Mouse (Mus musculus): Measurements from ENCODE around the gene Nodal. TPM values are rescaled to one million over a fixed set of nuclear protein-coding genes. Genes with fewer than 3 reads are reported as not detected.

Gene Nodal
- total and polyA plus RNA-seq, 3 experiments = not detected

- DNase-seq (ENCODE audit: low read depth, low spot score) = no peak
- Histone ChIP-seq H3K4me3 (ENCODE audit: control insufficient read depth in 1 of 2, insufficient read depth in 1 of 2, low read depth in 2 of 2, low read length in 2 of 2) (no peak overlapping the region), H3K27ac (ENCODE audit: control insufficient read depth, low read depth, low read length) (no peak overlapping the region)
These were observed 5.5 kb downstream of the Nodal start for GRCm38 (mm10) chr10:61423289-61423688.

DNA sequence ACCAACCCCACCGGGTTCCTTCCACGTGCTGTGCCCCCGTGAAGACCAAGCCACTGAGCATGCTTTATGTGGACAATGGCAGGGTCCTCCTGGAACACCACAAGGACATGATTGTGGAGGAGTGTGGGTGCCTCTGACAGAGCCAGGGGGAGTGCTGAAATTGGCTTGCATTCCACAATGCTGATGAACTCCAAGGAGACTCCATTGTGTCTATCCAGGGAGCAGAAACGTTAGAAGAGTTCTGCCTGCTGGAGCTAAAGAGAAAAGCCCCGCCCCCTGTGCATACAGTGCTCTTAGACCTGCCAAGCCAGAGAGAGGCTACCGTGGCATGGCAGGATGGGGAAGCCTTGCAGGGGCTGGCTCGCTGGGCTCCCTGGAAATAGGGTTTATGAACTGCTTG is 6.7 kb downstream of the Nodal start:
- DNase-seq (ENCODE audit: low read depth, low spot score) = no peak
- Histone ChIP-seq H3K36me3 (ENCODE audit: control insufficient read depth in 1 of 2, insufficient read depth in 2 of 2, low read length in 2 of 2) (no peaks in the 10 kb centered on the region), H3K9ac (ENCODE audit: control insufficient read depth, low read depth, low read length, poor library complexity, severe bottlenecking) (no peak overlapping the region), H3K4me1 (ENCODE audit: control insufficient read depth in 1 of 2, insufficient read depth in 2 of 2, low read length in 2 of 2) (no peaks in the 10 kb centered on the region), H3K27ac (ENCODE audit: control insufficient read depth, low read depth, low read length) (no peak overlapping the region), H3K79me2 (ENCODE audit: control insufficient read depth, insufficient read depth, low read length, poor library complexity) (no peaks in the 10 kb centered on the region), H3K9me3 (replicated peaks; ENCODE audit: insufficient read depth, low read length) (no peaks in the 10 kb centered on the region), H3K4me3 (ENCODE audit: control insufficient read depth in 1 of 2, insufficient read depth in 1 of 2, low read depth in 2 of 2, low read length in 2 of 2) (no peak overlapping the region), H3K27me3 (ENCODE audit: control insufficient read depth in 1 of 2, insufficient read depth in 2 of 2, low read length in 2 of 2) (no peaks in the 10 kb centered on the region)
- TF ChIP-seq USF1 (IDR thresholded peaks at IDR 0.05; ENCODE audit: low read depth, low read length) (no peak), MAZ (IDR thresholded peaks at IDR 0.05; ENCODE audit: low read depth, low read length) (no peak), ZKSCAN1 (IDR thresholded peaks at IDR 0.05; ENCODE audit: low read depth, low read length) (no peak), CHD2 (IDR thresholded peaks at IDR 0.05; ENCODE audit: low read length) (no peak), POLR2AphosphoS5 (IDR thresholded peaks at IDR 0.05; ENCODE audit: borderline replicate concordance, low read depth, low read length) (no peak), SMC3 (IDR thresholded peaks at IDR 0.05; ENCODE audit: low read depth, low read length) (no peak), USF2 (IDR thresholded peaks at IDR 0.05; ENCODE audit: borderline replicate concordance in 1 of 2, insufficient read depth in 1 of 2, low read depth in 1 of 2, low read length in 2 of 2) (no peak)

More at GRCm38 (mm10) chr10:61423289-61423688, 5.5 kb downstream of the Nodal start:
- H3K9ac ChIP-seq (ENCODE audit: control insufficient read depth, low read depth, low read length, poor library complexity, severe bottlenecking) = no peak overlapping the region
- H3K36me3 ChIP-seq (ENCODE audit: control insufficient read depth in 1 of 2, insufficient read depth in 2 of 2, low read length in 2 of 2) = no peaks in the 10 kb centered on the region
- no peaks in the 10 kb centered on the region for H3K27me3 ChIP-seq (ENCODE audit: control insufficient read depth in 1 of 2, insufficient read depth in 2 of 2, low read length in 2 of 2)
- H3K9me3 ChIP-seq (replicated peaks; ENCODE audit: insufficient read depth, low read length) = no peaks in the 10 kb centered on the region
- no peaks in the 10 kb centered on the region for H3K79me2 ChIP-seq (ENCODE audit: control insufficient read depth, insufficient read depth, low read length, poor library complexity)
- peak in 2 of 3 experiments; percentile 47 to 71; a peak in 5 of 6 replicates for TF ChIP-seq CTCF (IDR thresholded peaks at IDR 0.05 in 2 of 3, conservative IDR thresholded peaks at IDR 0.05 in 1 of 3; ENCODE audit: control insufficient read depth in 1 of 3, insufficient read depth in 1 of 3, low read depth in 2 of 3, low read length in 3 of 3, poor library complexity in 1 of 3, severe bottlenecking in 1 of 3)
- TF ChIP-seq RAD21 (IDR thresholded peaks at IDR 0.05; ENCODE audit: low read depth, low read length) = no peak; the same call in 1 of the 2 replicates
- H3K4me1 ChIP-seq (ENCODE audit: control insufficient read depth in 1 of 2, insufficient read depth in 2 of 2, low read length in 2 of 2) = no peaks in the 10 kb centered on the region

- Histone ChIP-seq H3K79me2 (ENCODE audit: control insufficient read depth, insufficient read depth, low read length, poor library complexity) (no peaks in the 10 kb centered on the region), H3K27ac (ENCODE audit: control insufficient read depth, low read depth, low read length) (no peak overlapping the region), H3K27me3 (ENCODE audit: control insufficient read depth in 1 of 2, insufficient read depth in 2 of 2, low read length in 2 of 2) (no peaks in the 10 kb centered on the region), H3K36me3 (ENCODE audit: control insufficient read depth in 1 of 2, insufficient read depth in 2 of 2, low read length in 2 of 2) (no peaks in the 10 kb centered on the region), H3K9me3 (replicated peaks; ENCODE audit: insufficient read depth, low read length) (no peaks in the 10 kb centered on the region), H3K4me3 (ENCODE audit: control insufficient read depth in 1 of 2, insufficient read depth in 1 of 2, low read depth in 2 of 2, low read length in 2 of 2) (no peak overlapping the region), H3K9ac (ENCODE audit: control insufficient read depth, low read depth, low read length, poor library complexity, severe bottlenecking) (no peak overlapping the region), H3K4me1 (ENCODE audit: control insufficient read depth in 1 of 2, insufficient read depth in 2 of 2, low read length in 2 of 2) (no peaks in the 10 kb centered on the region)
- DNase-seq (ENCODE audit: low read depth, low spot score) = no peak
- TF ChIP-seq TAL1 (IDR thresholded peaks at IDR 0.05; ENCODE audit: low read length) (no peak), POLR2A (IDR thresholded peaks at IDR 0.05; ENCODE audit: control insufficient read depth in 1 of 2, insufficient read depth in 1 of 2, low read depth in 1 of 2, low read length in 2 of 2, poor library complexity in 1 of 2) (no peak), USF1 (IDR thresholded peaks at IDR 0.05; ENCODE audit: low read depth, low read length) (no peak), ZMIZ1 (IDR thresholded peaks at IDR 0.05; ENCODE audit: low read depth, low read length) (no peak), GATA1 (IDR thresholded peaks at IDR 0.05; ENCODE audit: low read depth, low read length) (no peak), CHD1 (IDR thresholded peaks at IDR 0.05; ENCODE audit: low read depth, low read length) (no peak), MAX (IDR thresholded peaks at IDR 0.05; ENCODE audit: low read length) (no peak), KAT2A (conservative IDR thresholded peaks at IDR 0.05; ENCODE audit: low read depth, low read length) (no peak), RAD21 (IDR thresholded peaks at IDR 0.05; ENCODE audit: low read depth, low read length) (no peak), MAFK (IDR thresholded peaks at IDR 0.05; ENCODE audit: borderline replicate concordance, low read depth, low read length) (no peak), EP300 (IDR thresholded peaks at IDR 0.05; ENCODE audit: low read depth in 1 of 2, low read length in 2 of 2) (no peak), MYB (IDR thresholded peaks at IDR 0.05; ENCODE audit: low read depth, low read length) (no peak), USF2 (IDR thresholded peaks at IDR 0.05; ENCODE audit: borderline replicate concordance in 1 of 2, insufficient read depth in 1 of 2, low read depth in 1 of 2, low read length in 2 of 2) (no peak), MAZ (IDR thresholded peaks at IDR 0.05; ENCODE audit: low read depth, low read length) (no peak)
These were observed 7.3 kb downstream of the Nodal start for GRCm38 (mm10) chr10:61425047-61425446.

Measured in MEL (cell line).